Mouse (Mus musculus): Measurements from ENCODE around the gene Atp8a1. TPM values are rescaled to one million over a fixed set of nuclear protein-coding genes. Genes with fewer than 3 reads are reported as not detected.

The Atp8a1 gene
- polyA plus RNA-seq, 1 experiment from 2014 or later: 44.5 TPM

GRCm38 (mm10) chr5:67846361-67847224, 641 bp downstream of the Atp8a1 start:
- TF ChIP-seq CTCF (IDR thresholded peaks at IDR 0.05; ENCODE audit: low read depth): no peak; the same call in 1 of the 2 replicates
- Histone ChIP-seq H3K4me1 (ENCODE audit: insufficient read depth) (no peaks in the 10 kb centered on the region), H3K4me2 (peak overlapping the region; percentile 95), H3K9me3 (ENCODE audit: low read depth, low read length) (no peaks in the 10 kb centered on the region), H3K27me3 (ENCODE audit: insufficient read depth, low read length) (no peaks in the 10 kb centered on the region), H3K9ac (peak overlapping the region; percentile 57), H3K27ac (ENCODE audit: low read depth) (peak overlapping the region; percentile 58; the same call in 1 of the 2 replicates), H3K36me3 (ENCODE audit: insufficient read depth) (no peaks in the 10 kb centered on the region), H3K4me3 (ENCODE audit: low read depth, low read length) (peak overlapping the region; percentile 75)
- DNase-seq (peak; percentile 51), ATAC-seq (ENCODE audit: insufficient read depth) (0 out of 2 replicates have a peak, but pooled peaks have one; percentile 0)
- WGBS: 1% methylated on average over 39 of the region's 39 CpGs

DNA sequence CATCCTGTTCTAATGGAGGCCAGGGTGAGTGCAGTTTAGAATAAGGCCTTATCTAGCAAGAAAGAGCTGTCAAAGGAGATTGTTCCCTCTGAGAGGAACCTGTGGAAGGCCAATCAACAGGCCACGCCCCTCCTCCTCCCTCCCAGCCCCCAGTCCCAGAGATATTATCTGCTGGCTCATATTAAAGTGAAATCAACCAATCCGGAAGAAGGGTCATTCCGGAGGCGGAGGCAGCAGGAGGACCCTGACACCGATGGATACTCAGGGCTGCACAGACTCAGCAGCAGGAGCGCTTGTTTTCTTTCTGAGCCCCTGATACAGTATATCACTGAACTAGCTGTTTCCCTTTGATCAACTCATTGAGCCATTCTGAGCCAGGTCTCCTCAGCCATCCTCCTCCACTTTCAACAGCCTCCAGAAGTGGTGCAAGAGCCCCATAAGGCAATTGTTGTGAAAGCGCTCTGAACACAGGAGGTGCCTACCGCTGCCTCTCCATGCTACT, 2.0 kb downstream of the Atp8a1 start:
- Histone ChIP-seq H3K27me3 (ENCODE audit: insufficient read depth, low read length) (no peaks in the 10 kb centered on the region), H3K4me1 (ENCODE audit: insufficient read depth) (no peaks in the 10 kb centered on the region), H3K4me2 (peak overlapping the region; percentile 95), H3K36me3 (ENCODE audit: insufficient read depth) (no peaks in the 10 kb centered on the region), H3K9ac (no peak overlapping the region; the same call in 1 of the 2 replicates), H3K4me3 (ENCODE audit: low read depth, low read length) (peak overlapping the region; percentile 75), H3K9me3 (ENCODE audit: low read depth, low read length) (no peaks in the 10 kb centered on the region), H3K27ac (ENCODE audit: low read depth) (no peak overlapping the region)
- TF ChIP-seq CTCF (IDR thresholded peaks at IDR 0.05; ENCODE audit: low read depth): no peak
- 4% methylated on average over 8 of the region's 8 CpGs for WGBS
- ATAC-seq (ENCODE audit: insufficient read depth) (no peak), DNase-seq (peak; percentile 60)

GRCm38 (mm10) chr5:67844070-67844469, 3.2 kb downstream of the Atp8a1 start:
- H3K27me3 ChIP-seq (ENCODE audit: insufficient read depth, low read length): no peaks in the 10 kb centered on the region
- H3K36me3 ChIP-seq (ENCODE audit: insufficient read depth): no peaks in the 10 kb centered on the region
- peak overlapping the region; percentile 48; the same call in 1 of the 2 replicates for H3K27ac ChIP-seq (ENCODE audit: low read depth)
- H3K4me3 ChIP-seq (ENCODE audit: low read depth, low read length): 0 out of 2 replicates have a peak overlapping the region, but pooled peaks have one; percentile 75
- no peak overlapping the region for H3K9ac ChIP-seq
- peak overlapping the region; percentile 95 for H3K4me2 ChIP-seq
- peak; percentile 26 for DNase-seq
- TF ChIP-seq CTCF (IDR thresholded peaks at IDR 0.05; ENCODE audit: low read depth): no peak
- no peak for ATAC-seq (ENCODE audit: insufficient read depth)
- no peaks in the 10 kb centered on the region for H3K9me3 ChIP-seq (ENCODE audit: low read depth, low read length)
- 38% methylated on average over 4 of the region's 4 CpGs for WGBS
- H3K4me1 ChIP-seq (ENCODE audit: insufficient read depth): no peaks in the 10 kb centered on the region

GRCm38 (mm10) chr5:67842306-67842705, 4.9 kb downstream of the Atp8a1 start:
- ATAC-seq (ENCODE audit: insufficient read depth) (no peak), DNase-seq (peak; percentile 60)

DNA sequence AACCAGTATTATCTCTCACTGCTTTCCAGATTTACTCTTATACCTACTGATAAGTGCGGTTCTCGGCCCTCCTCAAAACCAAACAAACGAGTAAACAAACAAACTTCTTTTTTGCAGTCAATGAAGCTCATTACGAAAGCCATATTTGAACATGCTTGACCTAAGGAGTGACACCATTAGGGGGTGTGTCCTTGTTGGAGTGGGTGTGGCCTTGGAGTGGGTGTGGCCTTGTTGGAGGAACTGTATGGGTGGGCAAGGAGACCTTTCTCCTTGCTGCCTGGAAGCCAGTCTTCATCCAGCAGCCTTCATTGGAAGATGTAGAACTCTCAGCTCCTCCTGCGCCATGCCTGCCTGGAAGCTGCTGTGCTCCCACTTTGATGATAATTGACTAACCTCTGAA, 13.4 kb downstream of the Atp8a1 start:
- no peak overlapping the region for H3K27ac ChIP-seq (ENCODE audit: low read depth)
- H3K36me3 ChIP-seq (ENCODE audit: insufficient read depth): no peaks in the 10 kb centered on the region
- no peaks in the 10 kb centered on the region for H3K4me1 ChIP-seq (ENCODE audit: insufficient read depth)
- no peak overlapping the region for H3K9ac ChIP-seq
- ATAC-seq (ENCODE audit: insufficient read depth) (no peak), DNase-seq (no peak)
- 74% methylated on average over 5 of the region's 5 CpGs for WGBS
- TF ChIP-seq CTCF (IDR thresholded peaks at IDR 0.05; ENCODE audit: low read depth): no peak
- H3K4me3 ChIP-seq (ENCODE audit: low read depth, low read length): no peak overlapping the region
- H3K4me2 ChIP-seq: no peak overlapping the region
- no peaks in the 10 kb centered on the region for H3K9me3 ChIP-seq (ENCODE audit: low read depth, low read length)
- H3K27me3 ChIP-seq (ENCODE audit: insufficient read depth, low read length): no peaks in the 10 kb centered on the region

More at GRCm38 (mm10) chr5:67842306-67842705, 4.9 kb downstream of the Atp8a1 start:
- no peaks in the 10 kb centered on the region for H3K36me3 ChIP-seq (ENCODE audit: insufficient read depth)
- no peaks in the 10 kb centered on the region for H3K27me3 ChIP-seq (ENCODE audit: insufficient read depth, low read length)
- H3K27ac ChIP-seq (ENCODE audit: low read depth): no peak overlapping the region
- H3K9ac ChIP-seq: no peak overlapping the region
- H3K4me1 ChIP-seq (ENCODE audit: insufficient read depth): no peaks in the 10 kb centered on the region
- no peaks in the 10 kb centered on the region for H3K9me3 ChIP-seq (ENCODE audit: low read depth, low read length)
- H3K4me2 ChIP-seq: no peak overlapping the region; the same call in none of the 2 replicates
- WGBS: 33% methylated on average over 6 of the region's 6 CpGs
- TF ChIP-seq CTCF (IDR thresholded peaks at IDR 0.05; ENCODE audit: low read depth): peak; percentile 44
- H3K4me3 ChIP-seq (ENCODE audit: low read depth, low read length): no peak overlapping the region

- no peaks in the 10 kb centered on the region for H3K27me3 ChIP-seq (ENCODE audit: insufficient read depth, low read length)
- H3K27ac ChIP-seq (ENCODE audit: low read depth): no peak overlapping the region
- no peak overlapping the region for H3K4me2 ChIP-seq
- TF ChIP-seq CTCF (IDR thresholded peaks at IDR 0.05; ENCODE audit: low read depth): no peak
- H3K4me1 ChIP-seq (ENCODE audit: insufficient read depth): no peaks in the 10 kb centered on the region
- WGBS: 69% methylated on average over 10 of the region's 10 CpGs
- no peak overlapping the region for H3K4me3 ChIP-seq (ENCODE audit: low read depth, low read length)
- H3K9ac ChIP-seq: no peak overlapping the region
- H3K36me3 ChIP-seq (ENCODE audit: insufficient read depth): no peaks in the 10 kb centered on the region
- ATAC-seq (ENCODE audit: insufficient read depth): no peak; the same call in 1 of the 2 replicates
- no peak for DNase-seq
- no peaks in the 10 kb centered on the region for H3K9me3 ChIP-seq (ENCODE audit: low read depth, low read length)
Measured at GRCm38 (mm10) chr5:67831293-67832147, 15.7 kb downstream of the Atp8a1 start.

Measured in lung, embryonic 14.5 days (tissue).